Comparison of ENCODE assay signal across 16 mouse cellular contexts in the genomic region with DNA sequence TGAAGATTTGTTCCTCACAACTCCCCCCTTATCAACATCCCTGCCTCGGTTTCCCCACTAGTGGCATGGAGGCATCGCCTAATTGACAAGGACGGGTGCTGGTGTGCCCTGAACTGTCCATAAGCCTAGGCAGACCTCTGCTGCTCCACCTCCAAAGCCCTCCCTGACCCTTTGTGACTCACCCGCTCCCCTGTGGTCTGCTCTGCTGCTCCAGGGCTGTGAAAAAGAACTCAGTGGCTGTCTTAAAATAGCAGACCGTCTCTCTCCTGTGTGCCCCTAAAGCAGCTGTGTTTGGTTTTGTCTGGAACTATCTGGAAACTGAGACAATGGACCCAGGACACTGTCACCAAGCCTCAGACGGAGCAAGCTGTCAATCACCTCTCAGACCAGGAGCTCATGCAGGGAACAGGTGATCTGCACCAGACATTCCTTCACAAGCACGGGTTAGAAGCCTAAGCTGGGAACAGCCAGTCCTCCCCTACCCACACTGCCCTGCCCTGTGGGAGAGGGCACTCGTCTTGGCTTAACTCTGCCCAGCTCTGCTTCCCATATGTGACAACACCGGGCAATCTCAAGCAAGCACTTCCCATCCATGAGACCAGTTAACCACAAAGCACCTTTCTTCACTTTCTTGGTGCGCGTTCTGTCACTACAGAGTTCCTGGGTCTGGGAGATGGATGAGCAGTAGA. TPM values are rescaled to one million over a fixed set of nuclear protein-coding genes. Genes with fewer than 3 reads are reported as not detected.
DNase-seq lines count a peak whose midpoint lies in the region; ATAC-seq and TF ChIP-seq lines count a peak whose summit lies in the region.
"Had no signal": no experiment of that assay in that cellular context is flagged by ENCODE, and none has a peak within 500 bp of the region (broad histone marks: within the 10 kb centered on the region; RNA-seq: fewer than 3 reads in every experiment).

No protein-coding gene starts in this region.

- no peak for TF ChIP-seq EP300 in stomach, postnatal 0 days (optimal IDR thresholded peaks at IDR 0.05)

- no peaks in the 10 kb centered on the region for H3K27me3 ChIP-seq in forebrain, embryonic 11.5 days (ENCODE audit: control insufficient read depth, insufficient read depth, low read length)
- H3K27me3 ChIP-seq in forebrain, embryonic 14.5 days (replicated peaks; ENCODE audit: control insufficient read depth, insufficient read depth, low read length) = no peaks in the 10 kb centered on the region
- no peaks in the 10 kb centered on the region for H3K27me3 ChIP-seq in lung, embryonic 14.5 days (ENCODE audit: insufficient read depth, low read length)
- no peaks in the 10 kb centered on the region for H3K27me3 ChIP-seq in stomach, postnatal 0 days (ENCODE audit: control insufficient read depth, insufficient read depth, low read length)
- H3K27me3 ChIP-seq in forebrain, embryonic 12.5 days = 0 out of 2 replicates have a peak, but pooled peaks cover 8% of the 10 kb centered on the region
- H3K27me3 ChIP-seq: hindbrain, embryonic 13.5 days; midbrain, embryonic 12.5 days; neural tube, embryonic 12.5 days had no signal

- WGBS in forebrain, embryonic 11.5 days = 66% methylated on average over 11 of the region's 11 CpGs
- 61% methylated on average over 11 of the region's 11 CpGs for WGBS in forebrain, embryonic 14.5 days
- WGBS in lung, embryonic 14.5 days = 60% methylated on average over 11 of the region's 11 CpGs
- 67% methylated on average over 11 of the region's 11 CpGs for WGBS in stomach, postnatal 0 days
- WGBS in forebrain, embryonic 12.5 days = 68% methylated on average over 11 of the region's 11 CpGs

- H3K4me2 ChIP-seq in forebrain, embryonic 11.5 days (ENCODE audit: low read depth, low read length, severe bottlenecking) = no peak overlapping the region
- no peak overlapping the region for H3K4me2 ChIP-seq in forebrain, embryonic 14.5 days (ENCODE audit: low read length)
- H3K4me2 ChIP-seq in lung, embryonic 14.5 days = no peak overlapping the region
- H3K4me2 ChIP-seq in stomach, postnatal 0 days (replicated peaks; ENCODE audit: low read depth) = no peak overlapping the region
- no peak overlapping the region for H3K4me2 ChIP-seq in forebrain, embryonic 12.5 days
- H3K4me2 ChIP-seq: heart, embryonic 15.5 days; hindbrain, embryonic 13.5 days; midbrain, embryonic 12.5 days; neural tube, embryonic 12.5 days had no signal

- no peak for TF ChIP-seq CTCF in lung, embryonic 14.5 days (IDR thresholded peaks at IDR 0.05; ENCODE audit: low read depth)
- no peak for TF ChIP-seq CTCF in stomach, postnatal 0 days (IDR thresholded peaks at IDR 0.05; ENCODE audit: low read depth)

- intact Hi-C loops in left cerebral cortex, postnatal 4 days (cut with DNase I) = loop anchor here (10.0 kb wide), 1 partner anchor 106 kb away; no protein-coding TSS in a partner anchor

- no peak overlapping the region for H3K27ac ChIP-seq in forebrain, embryonic 11.5 days (ENCODE audit: low read depth, low read length)
- no peak overlapping the region for H3K27ac ChIP-seq in forebrain, embryonic 14.5 days (ENCODE audit: low read depth, low read length)
- H3K27ac ChIP-seq in lung, embryonic 14.5 days (ENCODE audit: low read depth) = no peak overlapping the region
- no peak overlapping the region for H3K27ac ChIP-seq in stomach, postnatal 0 days (replicated peaks)
- no peak overlapping the region for H3K27ac ChIP-seq in forebrain, embryonic 12.5 days
- H3K27ac ChIP-seq: heart, embryonic 15.5 days; hindbrain, embryonic 13.5 days; layer of hippocampus, adult 2 months; midbrain, embryonic 12.5 days; neural tube, embryonic 12.5 days had no signal

- DNase-seq in forebrain, embryonic 11.5 days (ENCODE audit: low spot score) = no peak
- DNase-seq in forebrain, embryonic 14.5 days (ENCODE audit: low spot score) = no peak
- DNase-seq in lung, embryonic 14.5 days = no peak
- no peak for DNase-seq in lung, postnatal 10 days
- no peak for DNase-seq in stomach, postnatal 0 days (ENCODE audit: low spot score)
- no peak for DNase-seq in left cerebral cortex, postnatal 4 days

- ATAC-seq in forebrain, embryonic 11.5 days (replicated peaks; ENCODE audit: low FRiP score) = 0 out of 2 replicates have a peak, but pooled peaks have one; percentile 30
- no peak for ATAC-seq in forebrain, embryonic 14.5 days
- 0 out of 2 replicates have a peak, but pooled peaks have one; percentile 2 for ATAC-seq in lung, embryonic 14.5 days (ENCODE audit: insufficient read depth)
- peak; percentile 10; the same call in 1 of the 2 replicates for ATAC-seq in erythroid progenitor cell, adult 5-6 weeks (replicated peaks; ENCODE audit: low FRiP score, poor library complexity, severe bottlenecking)
- ATAC-seq in stomach, postnatal 0 days (ENCODE audit: low FRiP score, low TSS enrichment) = peak; percentile 28; the same call in 1 of the 2 replicates
- ATAC-seq in forebrain, embryonic 12.5 days (ENCODE audit: low FRiP score) = no peak

- no peaks in the 10 kb centered on the region for H3K9me3 ChIP-seq in forebrain, embryonic 11.5 days (ENCODE audit: control insufficient read depth, low read length)
- H3K9me3 ChIP-seq in forebrain, embryonic 14.5 days (replicated peaks; ENCODE audit: control insufficient read depth, low read length) = no peaks in the 10 kb centered on the region
- no peaks in the 10 kb centered on the region for H3K9me3 ChIP-seq in lung, embryonic 14.5 days (ENCODE audit: low read depth, low read length)
- no peaks in the 10 kb centered on the region for H3K9me3 ChIP-seq in stomach, postnatal 0 days (ENCODE audit: control insufficient read depth, low read length)
- H3K9me3 ChIP-seq in forebrain, embryonic 12.5 days = no peaks in the 10 kb centered on the region
- H3K9me3 ChIP-seq: heart, embryonic 15.5 days; hindbrain, embryonic 13.5 days; midbrain, embryonic 12.5 days; neural tube, embryonic 12.5 days had no signal

- H3K9ac ChIP-seq in forebrain, embryonic 11.5 days (ENCODE audit: low read length) = no peak overlapping the region
- no peak overlapping the region for H3K9ac ChIP-seq in forebrain, embryonic 14.5 days (ENCODE audit: low read length)
- H3K9ac ChIP-seq in lung, embryonic 14.5 days = no peak overlapping the region
- H3K9ac ChIP-seq in stomach, postnatal 0 days (ENCODE audit: low read length) = no peak overlapping the region
- H3K9ac ChIP-seq in forebrain, embryonic 12.5 days = no peak overlapping the region
- H3K9ac ChIP-seq: heart, embryonic 15.5 days; hindbrain, embryonic 13.5 days; midbrain, embryonic 12.5 days; neural tube, embryonic 12.5 days had no signal

- H3K4me3 ChIP-seq in forebrain, embryonic 11.5 days (ENCODE audit: low read depth, low read length) = no peak overlapping the region
- no peak overlapping the region for H3K4me3 ChIP-seq in forebrain, embryonic 14.5 days (ENCODE audit: low read depth, low read length)
- H3K4me3 ChIP-seq in lung, embryonic 14.5 days (ENCODE audit: low read depth, low read length) = no peak overlapping the region
- H3K4me3 ChIP-seq in stomach, postnatal 0 days (ENCODE audit: low read depth, low read length) = no peak overlapping the region
- H3K4me3 ChIP-seq in forebrain, embryonic 12.5 days (replicated peaks) = no peak overlapping the region
- H3K4me3 ChIP-seq: heart, embryonic 15.5 days; hindbrain, embryonic 13.5 days; layer of hippocampus, adult 2 months; midbrain, embryonic 12.5 days; neural tube, embryonic 12.5 days had no signal

- no peaks in the 10 kb centered on the region for H3K36me3 ChIP-seq in forebrain, embryonic 11.5 days (ENCODE audit: control insufficient read depth, insufficient read depth, low read length)
- no peaks in the 10 kb centered on the region for H3K36me3 ChIP-seq in forebrain, embryonic 14.5 days (ENCODE audit: control insufficient read depth, insufficient read depth, low read length)
- no peaks in the 10 kb centered on the region for H3K36me3 ChIP-seq in lung, embryonic 14.5 days (ENCODE audit: insufficient read depth)
- H3K36me3 ChIP-seq in stomach, postnatal 0 days (ENCODE audit: control insufficient read depth, insufficient read depth, low read length) = no peaks in the 10 kb centered on the region
- no peaks in the 10 kb centered on the region for H3K36me3 ChIP-seq in forebrain, embryonic 12.5 days (replicated peaks)
- H3K36me3 ChIP-seq: heart, embryonic 15.5 days; hindbrain, embryonic 13.5 days; midbrain, embryonic 12.5 days; neural tube, embryonic 12.5 days had no signal

- H3K4me1 ChIP-seq in forebrain, embryonic 11.5 days (replicated peaks; ENCODE audit: control insufficient read depth, insufficient read depth, low read length) = no peaks in the 10 kb centered on the region
- no peaks in the 10 kb centered on the region for H3K4me1 ChIP-seq in forebrain, embryonic 14.5 days (ENCODE audit: control insufficient read depth, insufficient read depth, low read length)
- no peaks in the 10 kb centered on the region for H3K4me1 ChIP-seq in lung, embryonic 14.5 days (ENCODE audit: insufficient read depth)
- no peaks in the 10 kb centered on the region for H3K4me1 ChIP-seq in stomach, postnatal 0 days (replicated peaks; ENCODE audit: control insufficient read depth, insufficient read depth)
- H3K4me1 ChIP-seq in forebrain, embryonic 12.5 days = no peaks in the 10 kb centered on the region; the same call in 1 of the 2 replicates
- H3K4me1 ChIP-seq: midbrain, embryonic 12.5 days; neural tube, embryonic 12.5 days had no signal

RNA-seq across cellular contexts. Expression of a gene that starts 20.8 kb away (rescaled TPM):
- not detected in 2 replicates for polyA plus RNA-seq in forebrain, embryonic 11.5 days (2014; fragmentation: Nextera tagmentation; extraction: Ambion mirVana)
- polyA plus RNA-seq in forebrain, embryonic 14.5 days (2014; fragmentation: Nextera tagmentation; extraction: Ambion mirVana) = 0.63 and 0.75 TPM in 2 replicates
- 0.45 and 0.83 TPM in 2 replicates for polyA plus RNA-seq in lung, embryonic 14.5 days (2014; fragmentation: Nextera tagmentation; extraction: Ambion mirVana)
- total RNA-seq in erythroid progenitor cell, adult 5-6 weeks (2015; ENCODE audit: low replicate concordance) = 4.2 TPM in 1 of 2 replicates, not detected in the other
- total RNA-seq in erythroid progenitor cell, adult 5-6 weeks (2017; ENCODE audit: low replicate concordance) = 9.9 TPM in 1 of 2 replicates, not detected in the other
- not detected in 2 replicates for polyA plus RNA-seq in stomach, postnatal 0 days (2015; fragmentation: Nextera tagmentation; extraction: Ambion mirVana)
- polyA plus RNA-seq in forebrain, embryonic 12.5 days (2016; fragmentation: Nextera tagmentation; extraction: Ambion mirVana) = 0.73 TPM in 1 of 2 replicates, not detected in the other
- 1 to 10 TPM; 1.9 to 3.1 TPM for total RNA-seq in left cerebral cortex, postnatal 4 days (2021)
- total RNA-seq: gastrocnemius, adult 8-10 months had no signal
- polyA plus RNA-seq: thymus, adult 2 months had no signal

RNA-seq across cellular contexts. Expression of a gene that starts 24.4 kb away (rescaled TPM):
- polyA plus RNA-seq in forebrain, embryonic 11.5 days (2014; fragmentation: Nextera tagmentation; extraction: Ambion mirVana) = 5,773 and 5,896 TPM in 2 replicates
- 5,936 and 7,230 TPM in 2 replicates for polyA plus RNA-seq in forebrain, embryonic 14.5 days (2014; fragmentation: Nextera tagmentation; extraction: Ambion mirVana)
- 11,972 and 11,979 TPM in 2 replicates for polyA plus RNA-seq in lung, embryonic 14.5 days (2014; fragmentation: Nextera tagmentation; extraction: Ambion mirVana)
- 80,494 and 89,325 TPM in 2 replicates for total RNA-seq in erythroid progenitor cell, adult 5-6 weeks (2015; ENCODE audit: low replicate concordance)
- 96,767 and 123,026 TPM in 2 replicates for total RNA-seq in erythroid progenitor cell, adult 5-6 weeks (2017; ENCODE audit: low replicate concordance)
- 728 and 926 TPM in 2 replicates for polyA plus RNA-seq in stomach, postnatal 0 days (2015; fragmentation: Nextera tagmentation; extraction: Ambion mirVana)
- 4,843 and 6,486 TPM in 2 replicates for polyA plus RNA-seq in forebrain, embryonic 12.5 days (2016; fragmentation: Nextera tagmentation; extraction: Ambion mirVana)
- total RNA-seq in left cerebral cortex, postnatal 4 days (2021) = 100 to 1,000 TPM in 1 of 2 experiments, 10 to 100 TPM in 1; 33.9 to 114 TPM

RNA-seq across cellular contexts. Expression of a gene that starts 27.0 kb away (rescaled TPM):
- 27.7 and 28.4 TPM in 2 replicates for polyA plus RNA-seq in forebrain, embryonic 11.5 days (2014; fragmentation: Nextera tagmentation; extraction: Ambion mirVana)
- 13.4 and 17.0 TPM in 2 replicates for polyA plus RNA-seq in forebrain, embryonic 14.5 days (2014; fragmentation: Nextera tagmentation; extraction: Ambion mirVana)
- 31.2 and 31.7 TPM in 2 replicates for polyA plus RNA-seq in lung, embryonic 14.5 days (2014; fragmentation: Nextera tagmentation; extraction: Ambion mirVana)
- total RNA-seq in erythroid progenitor cell, adult 5-6 weeks (2015; ENCODE audit: low replicate concordance) = 0.72 and 2.1 TPM in 2 replicates
- total RNA-seq in erythroid progenitor cell, adult 5-6 weeks (2017; ENCODE audit: low replicate concordance) = 0.26 TPM in 1 of 2 replicates, not detected in the other
- 4.8 and 5.0 TPM in 2 replicates for polyA plus RNA-seq in stomach, postnatal 0 days (2015; fragmentation: Nextera tagmentation; extraction: Ambion mirVana)
- polyA plus RNA-seq in forebrain, embryonic 12.5 days (2016; fragmentation: Nextera tagmentation; extraction: Ambion mirVana) = 25.2 and 26.0 TPM in 2 replicates
- total RNA-seq in left cerebral cortex, postnatal 4 days (2021) = 10 to 100 TPM; 43.8 to 48.2 TPM

RNA-seq across cellular contexts. Expression of a gene that starts 33.9 kb away (rescaled TPM):
- 5.8 and 6.3 TPM in 2 replicates for polyA plus RNA-seq in forebrain, embryonic 11.5 days (2014; fragmentation: Nextera tagmentation; extraction: Ambion mirVana)
- 1.1 and 1.6 TPM in 2 replicates for polyA plus RNA-seq in forebrain, embryonic 14.5 days (2014; fragmentation: Nextera tagmentation; extraction: Ambion mirVana)
- polyA plus RNA-seq in lung, embryonic 14.5 days (2014; fragmentation: Nextera tagmentation; extraction: Ambion mirVana) = 1.8 and 2.1 TPM in 2 replicates
- 247 and 301 TPM in 2 replicates for total RNA-seq in erythroid progenitor cell, adult 5-6 weeks (2015; ENCODE audit: low replicate concordance)
- 56.8 and 86.4 TPM in 2 replicates for total RNA-seq in erythroid progenitor cell, adult 5-6 weeks (2017; ENCODE audit: low replicate concordance)
- polyA plus RNA-seq in stomach, postnatal 0 days (2015; fragmentation: Nextera tagmentation; extraction: Ambion mirVana) = 0.18 TPM in 1 of 2 replicates, not detected in the other
- polyA plus RNA-seq in forebrain, embryonic 12.5 days (2016; fragmentation: Nextera tagmentation; extraction: Ambion mirVana) = 2.4 TPM in 2 replicates
- total RNA-seq in left cerebral cortex, postnatal 4 days (2021) = 1 to 10 TPM; 3.4 to 5.2 TPM
- total RNA-seq: adrenal gland, adult 8-10 months; gastrocnemius, adult 8-10 months had no signal

RNA-seq across cellular contexts. Expression of a gene that starts 37.3 kb away (rescaled TPM):
- 3,025 and 3,069 TPM in 2 replicates for polyA plus RNA-seq in forebrain, embryonic 11.5 days (2014; fragmentation: Nextera tagmentation; extraction: Ambion mirVana)
- polyA plus RNA-seq in forebrain, embryonic 14.5 days (2014; fragmentation: Nextera tagmentation; extraction: Ambion mirVana) = 2,348 and 2,639 TPM in 2 replicates
- 4,575 and 4,689 TPM in 2 replicates for polyA plus RNA-seq in lung, embryonic 14.5 days (2014; fragmentation: Nextera tagmentation; extraction: Ambion mirVana)
- 47,098 and 48,818 TPM in 2 replicates for total RNA-seq in erythroid progenitor cell, adult 5-6 weeks (2015; ENCODE audit: low replicate concordance)
- total RNA-seq in erythroid progenitor cell, adult 5-6 weeks (2017; ENCODE audit: low replicate concordance) = 9,652 and 12,236 TPM in 2 replicates
- polyA plus RNA-seq in stomach, postnatal 0 days (2015; fragmentation: Nextera tagmentation; extraction: Ambion mirVana) = 317 and 411 TPM in 2 replicates
- 2,326 and 2,947 TPM in 2 replicates for polyA plus RNA-seq in forebrain, embryonic 12.5 days (2016; fragmentation: Nextera tagmentation; extraction: Ambion mirVana)
- total RNA-seq in left cerebral cortex, postnatal 4 days (2021) = 100 to 1,000 TPM in 1 of 2 experiments, 10 to 100 TPM in 1; 42.1 to 158 TPM

Comparison
In these comparisons a context has a peak if more than half of its experiments do, and no peak if none do; other contexts are left out.
1. ATAC-seq: peak in forebrain, embryonic 11.5 days (single experiment), lung, embryonic 14.5 days (single experiment), erythroid progenitor cell, adult 5-6 weeks (single experiment) and stomach, postnatal 0 days (single experiment); none in forebrain, embryonic 14.5 days (single experiment) and forebrain, embryonic 12.5 days (single experiment).